Mouse (Mus musculus): ENCODE data around the gene Taf6l. TPM values are rescaled to one million over a fixed set of nuclear protein-coding genes. Genes with fewer than 3 reads are reported as not detected.

Taf6l gene
- total and polyA plus RNA-seq, 3 experiments, result 20.4 to 25.7 (median 25.5) TPM

- in situ Hi-C loops (cut with MboI; ENCODE audit: low pct_ligation_motif_present, low pct_unique_long_range_greater_than_20kb, low sequenced_read_pairs), result no loop called here
- TF ChIP-seq KAT2A (IDR thresholded peaks at IDR 0.05; ENCODE audit: insufficient replicate concordance, low read length) (no peak), POLR2A (IDR thresholded peaks at IDR 0.05; ENCODE audit: low read depth, low read length) (no peak), JUN (IDR thresholded peaks at IDR 0.05; ENCODE audit: insufficient read depth, low read depth, low read length) (no peak), POLR2AphosphoS2 (IDR thresholded peaks at IDR 0.05; ENCODE audit: low read depth, low read length) (no peak), BHLHE40 (IDR thresholded peaks at IDR 0.05; ENCODE audit: low read depth, low read length) (no peak), USF2 (conservative IDR thresholded peaks at IDR 0.05; ENCODE audit: low read depth, low read length) (no peak), ZC3H11A (IDR thresholded peaks at IDR 0.05; ENCODE audit: low read depth, low read length) (no peak), SMC3 (IDR thresholded peaks at IDR 0.05; ENCODE audit: low read depth, low read length) (peak; percentile 27; the same call in 1 of the 2 replicates), E2F4 (IDR thresholded peaks at IDR 0.05; ENCODE audit: insufficient replicate concordance, low read depth, low read length) (no peak), SIN3A (IDR thresholded peaks at IDR 0.05; ENCODE audit: low read length) (no peak), RAD21 (IDR thresholded peaks at IDR 0.05; ENCODE audit: low read depth, low read length) (peak; percentile 44), CTCF (conservative IDR thresholded peaks at IDR 0.05 in 1 of 2, IDR thresholded peaks at IDR 0.05 in 1 of 2; ENCODE audit: low read depth in 2 of 2, low read length in 2 of 2) (peak in 1 of 2 experiments; percentile 47; a peak in 2 of 4 replicates), CHD1 (IDR thresholded peaks at IDR 0.05; ENCODE audit: low read depth, low read length) (no peak)
- no peak for DNase-seq (ENCODE audit: extremely low read depth)
- Histone ChIP-seq H3K4me1 (ENCODE audit: control insufficient read depth in 1 of 2, insufficient read depth in 2 of 2) (peaks cover 10 to 34% of the 10 kb centered on the region in 2 experiments), H3K9ac (ENCODE audit: insufficient read depth, low read depth) (no peak overlapping the region), H3K4me3 (replicated peaks in 1 of 3; ENCODE audit: low read depth in 2 of 3, low read length in 2 of 3, poor library complexity in 1 of 3) (no peak overlapping the region), H3K4me2 (ENCODE audit: insufficient read depth, low read depth, poor library complexity, severe bottlenecking) (no peak overlapping the region; the same call in 1 of the 2 replicates), H3K36me3 (replicated peaks in 1 of 2; ENCODE audit: control insufficient read depth in 1 of 2, insufficient read depth in 1 of 2, low read length in 1 of 2) (peaks cover 38 to 57% of the 10 kb centered on the region in 2 experiments), H3K27me3 (replicated peaks) (no peaks in the 10 kb centered on the region), H3K9me3 (replicated peaks; ENCODE audit: low read length) (no peaks in the 10 kb centered on the region), H3K79me2 (replicated peaks; ENCODE audit: control insufficient read depth, extremely low read depth, insufficient read depth, poor library complexity, severe bottlenecking) (peaks cover 48% of the 10 kb centered on the region), H3K27ac (ENCODE audit: insufficient read depth, low read depth) (no peak overlapping the region)
- dilution Hi-C loops (cut with MboI; ENCODE audit: extremely low pct_ligation_motif_present, extremely low pct_unique_long_range_greater_than_20kb, low sequenced_read_pairs), result no loop called here
Measured at GRCm38 (mm10) chr19:8815812-8816211, 29.6 kb upstream of the Taf6l start.

DNA sequence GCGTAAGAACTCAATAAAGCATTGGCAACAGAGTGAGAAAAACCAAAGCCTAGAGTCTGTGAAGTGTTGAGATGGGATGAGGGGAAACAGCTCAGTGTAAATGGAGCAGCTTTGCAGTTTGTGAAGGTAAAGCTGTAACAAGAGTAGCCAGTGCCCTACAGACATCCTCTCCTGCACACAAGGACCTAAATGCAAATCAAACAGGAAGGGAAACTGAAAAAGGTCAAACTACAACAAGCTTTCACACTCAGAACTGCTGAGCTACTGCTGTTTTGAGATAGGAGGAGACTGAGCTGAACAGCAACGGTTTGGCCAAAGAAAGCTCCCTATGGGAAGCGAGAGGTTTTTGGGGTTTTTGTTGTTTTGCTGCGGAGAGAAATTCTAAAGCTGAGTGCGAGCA is 20.6 kb upstream of the Taf6l start:
- Histone ChIP-seq H3K79me2 (replicated peaks; ENCODE audit: control insufficient read depth, extremely low read depth, insufficient read depth, poor library complexity, severe bottlenecking) (peaks cover 8% of the 10 kb centered on the region; the same call in 1 of the 2 replicates), H3K9me3 (replicated peaks; ENCODE audit: low read length) (no peaks in the 10 kb centered on the region), H3K4me3 (replicated peaks in 1 of 3; ENCODE audit: low read depth in 2 of 3, low read length in 2 of 3, poor library complexity in 1 of 3) (peak overlapping the region; percentile 19 to 38 (median 36)), H3K27ac (ENCODE audit: insufficient read depth, low read depth) (peak overlapping the region; percentile 97), H3K4me1 (ENCODE audit: control insufficient read depth in 1 of 2, insufficient read depth in 2 of 2) (peaks cover 14 to 73% of the 10 kb centered on the region in 2 experiments), H3K4me2 (ENCODE audit: insufficient read depth, low read depth, poor library complexity, severe bottlenecking) (peak overlapping the region; percentile 72), H3K36me3 (replicated peaks in 1 of 2; ENCODE audit: control insufficient read depth in 1 of 2, insufficient read depth in 1 of 2, low read length in 1 of 2) (peaks cover 26 to 53% of the 10 kb centered on the region in 2 experiments), H3K9ac (ENCODE audit: insufficient read depth, low read depth) (peak overlapping the region; percentile 57), H3K27me3 (replicated peaks) (no peaks in the 10 kb centered on the region)
- dilution Hi-C loops (cut with MboI; ENCODE audit: extremely low pct_ligation_motif_present, extremely low pct_unique_long_range_greater_than_20kb, low sequenced_read_pairs), result no loop called here
- in situ Hi-C loops (cut with MboI; ENCODE audit: low pct_ligation_motif_present, low pct_unique_long_range_greater_than_20kb, low sequenced_read_pairs), result no loop called here
- DNase-seq (ENCODE audit: extremely low read depth), result peak; percentile 78
- TF ChIP-seq PAX5 (IDR thresholded peaks at IDR 0.05; ENCODE audit: low read length) (no peak), ZKSCAN1 (IDR thresholded peaks at IDR 0.05; ENCODE audit: borderline replicate concordance, low read depth, low read length) (no peak), SIN3A (IDR thresholded peaks at IDR 0.05; ENCODE audit: low read length) (peak; percentile 93), TCF12 (IDR thresholded peaks at IDR 0.05; ENCODE audit: low read depth, low read length) (peak; percentile 71; the same call in 1 of the 2 replicates), ETS1 (conservative IDR thresholded peaks at IDR 0.05; ENCODE audit: low read depth, low read length) (peak; percentile 72), CHD1 (IDR thresholded peaks at IDR 0.05; ENCODE audit: low read depth, low read length) (0 out of 2 replicates have a peak, but pooled peaks have one; percentile 44), KAT2A (IDR thresholded peaks at IDR 0.05; ENCODE audit: insufficient replicate concordance, low read length) (no peak), NRF1 (IDR thresholded peaks at IDR 0.05; ENCODE audit: low read depth, low read length) (no peak), ZMIZ1 (IDR thresholded peaks at IDR 0.05; ENCODE audit: low read depth, low read length) (0 out of 2 replicates have a peak, but pooled peaks have one; percentile 52), ZNF384 (IDR thresholded peaks at IDR 0.05; ENCODE audit: low read depth, low read length) (no peak), RCOR1 (conservative IDR thresholded peaks at IDR 0.05; ENCODE audit: low read depth, low read length) (peak; percentile 52; the same call in 1 of the 2 replicates), MAX (IDR thresholded peaks at IDR 0.05; ENCODE audit: low read length) (peak; percentile 21; the same call in 1 of the 2 replicates), MAFK (IDR thresholded peaks at IDR 0.05; ENCODE audit: insufficient replicate concordance, low read length) (peak; percentile 63), MYC (IDR thresholded peaks at IDR 0.05; ENCODE audit: low read depth, low read length) (peak; percentile 29; the same call in 1 of the 2 replicates), RAD21 (IDR thresholded peaks at IDR 0.05; ENCODE audit: low read depth, low read length) (no peak), HCFC1 (IDR thresholded peaks at IDR 0.05; ENCODE audit: low read depth, low read length) (peak; percentile 42; the same call in 1 of the 2 replicates), USF1 (IDR thresholded peaks at IDR 0.05; ENCODE audit: low read depth, low read length) (no peak), ELF1 (IDR thresholded peaks at IDR 0.05; ENCODE audit: low read depth, low read length) (peak; percentile 50; the same call in 1 of the 2 replicates), MXI1 (IDR thresholded peaks at IDR 0.05; ENCODE audit: low read depth, low read length) (0 out of 2 replicates have a peak, but pooled peaks have one; percentile 14), CHD2 (IDR thresholded peaks at IDR 0.05; ENCODE audit: low read length) (0 out of 2 replicates have a peak, but pooled peaks have one; percentile 15), USF2 (conservative IDR thresholded peaks at IDR 0.05; ENCODE audit: low read depth, low read length) (no peak), GABPA (IDR thresholded peaks at IDR 0.05; ENCODE audit: insufficient replicate concordance, low read depth, low read length) (no peak), JUN (IDR thresholded peaks at IDR 0.05; ENCODE audit: insufficient read depth, low read depth, low read length) (no peak), CTCF (conservative IDR thresholded peaks at IDR 0.05 in 1 of 2, IDR thresholded peaks at IDR 0.05 in 1 of 2; ENCODE audit: low read depth in 2 of 2, low read length in 2 of 2) (no peak), IRF4 (IDR thresholded peaks at IDR 0.05; ENCODE audit: low read depth, low read length) (peak; percentile 88)

All from CH12.LX (cell line).